Mouse (Mus musculus): ENCODE results near the gene Phf24. TPM values are rescaled to one million over a fixed set of nuclear protein-coding genes. Genes with fewer than 3 reads are reported as not detected.

Gene Phf24
- polyA plus RNA-seq, 1 experiment from 2014 or later = 0.83 TPM

- Histone ChIP-seq H3K27me3 (replicated peaks; ENCODE audit: control insufficient read depth, insufficient read depth, low read length) (peaks cover 15% of the 10 kb centered on the region), H3K9me3 (ENCODE audit: control insufficient read depth, low read length) (no peaks in the 10 kb centered on the region), H3K4me3 (ENCODE audit: low read length) (no peak overlapping the region), H3K36me3 (ENCODE audit: control insufficient read depth, insufficient read depth, low read length) (no peaks in the 10 kb centered on the region), H3K27ac (ENCODE audit: low read length) (no peak overlapping the region), H3K4me2 (ENCODE audit: low read depth, low read length) (no peak overlapping the region), H3K9ac (ENCODE audit: low read depth, low read length) (no peak overlapping the region), H3K4me1 (ENCODE audit: control insufficient read depth, insufficient read depth, low read length) (no peaks in the 10 kb centered on the region)
- no peak for ATAC-seq
- WGBS = 76% methylated on average over 8 of the region's 8 CpGs
These were observed 6.0 kb downstream of the Phf24 start for GRCm38 (mm10) chr4:42922461-42922860.

GRCm38 (mm10) chr4:42924095-42924710 lies 7.7 kb downstream of the Phf24 start:
- H3K27ac ChIP-seq (ENCODE audit: low read length) = no peak overlapping the region

GRCm38 (mm10) chr4:42928209-42928608 lies 11.7 kb downstream of the Phf24 start:
- 77% methylated on average over 5 of the region's 5 CpGs for WGBS
- ATAC-seq = no peak
- no peak overlapping the region for H3K9ac ChIP-seq (ENCODE audit: low read depth, low read length)
- no peaks in the 10 kb centered on the region for H3K9me3 ChIP-seq (ENCODE audit: control insufficient read depth, low read length)
- peaks cover 6% of the 10 kb centered on the region; the same call in 1 of the 2 replicates for H3K27me3 ChIP-seq (replicated peaks; ENCODE audit: control insufficient read depth, insufficient read depth, low read length)
- H3K4me3 ChIP-seq (ENCODE audit: low read length) = no peak overlapping the region
- H3K36me3 ChIP-seq (ENCODE audit: control insufficient read depth, insufficient read depth, low read length) = no peaks in the 10 kb centered on the region
- H3K4me1 ChIP-seq (ENCODE audit: control insufficient read depth, insufficient read depth, low read length) = no peaks in the 10 kb centered on the region; the same call in 1 of the 2 replicates
- H3K4me2 ChIP-seq (ENCODE audit: low read depth, low read length) = no peak overlapping the region
- H3K27ac ChIP-seq (ENCODE audit: low read length) = no peak overlapping the region

More at GRCm38 (mm10) chr4:42924095-42924710, 7.7 kb downstream of the Phf24 start:
- Histone ChIP-seq H3K9ac (ENCODE audit: low read depth, low read length) (no peak overlapping the region), H3K4me3 (ENCODE audit: low read length) (no peak overlapping the region), H3K4me2 (ENCODE audit: low read depth, low read length) (no peak overlapping the region), H3K36me3 (ENCODE audit: control insufficient read depth, insufficient read depth, low read length) (no peaks in the 10 kb centered on the region), H3K4me1 (ENCODE audit: control insufficient read depth, insufficient read depth, low read length) (no peaks in the 10 kb centered on the region), H3K27me3 (replicated peaks; ENCODE audit: control insufficient read depth, insufficient read depth, low read length) (0 out of 2 replicates have a peak, but pooled peaks cover 3% of the 10 kb centered on the region), H3K9me3 (ENCODE audit: control insufficient read depth, low read length) (no peaks in the 10 kb centered on the region)
- no peak for ATAC-seq
- WGBS = 76% methylated on average over 13 of the region's 13 CpGs

- Histone ChIP-seq H3K36me3 (ENCODE audit: control insufficient read depth, insufficient read depth, low read length) (no peaks in the 10 kb centered on the region), H3K27me3 (replicated peaks; ENCODE audit: control insufficient read depth, insufficient read depth, low read length) (peaks cover 6% of the 10 kb centered on the region; the same call in 1 of the 2 replicates), H3K4me3 (ENCODE audit: low read length) (no peak overlapping the region), H3K4me2 (ENCODE audit: low read depth, low read length) (no peak overlapping the region), H3K27ac (ENCODE audit: low read length) (no peak overlapping the region), H3K9me3 (ENCODE audit: control insufficient read depth, low read length) (no peaks in the 10 kb centered on the region), H3K9ac (ENCODE audit: low read depth, low read length) (no peak overlapping the region), H3K4me1 (ENCODE audit: control insufficient read depth, insufficient read depth, low read length) (no peaks in the 10 kb centered on the region; the same call in 1 of the 2 replicates)
- ATAC-seq = no peak
- 89% methylated on average over 9 of the region's 9 CpGs for WGBS
These were observed 12.5 kb downstream of the Phf24 start for GRCm38 (mm10) chr4:42928952-42929351.

DNA sequence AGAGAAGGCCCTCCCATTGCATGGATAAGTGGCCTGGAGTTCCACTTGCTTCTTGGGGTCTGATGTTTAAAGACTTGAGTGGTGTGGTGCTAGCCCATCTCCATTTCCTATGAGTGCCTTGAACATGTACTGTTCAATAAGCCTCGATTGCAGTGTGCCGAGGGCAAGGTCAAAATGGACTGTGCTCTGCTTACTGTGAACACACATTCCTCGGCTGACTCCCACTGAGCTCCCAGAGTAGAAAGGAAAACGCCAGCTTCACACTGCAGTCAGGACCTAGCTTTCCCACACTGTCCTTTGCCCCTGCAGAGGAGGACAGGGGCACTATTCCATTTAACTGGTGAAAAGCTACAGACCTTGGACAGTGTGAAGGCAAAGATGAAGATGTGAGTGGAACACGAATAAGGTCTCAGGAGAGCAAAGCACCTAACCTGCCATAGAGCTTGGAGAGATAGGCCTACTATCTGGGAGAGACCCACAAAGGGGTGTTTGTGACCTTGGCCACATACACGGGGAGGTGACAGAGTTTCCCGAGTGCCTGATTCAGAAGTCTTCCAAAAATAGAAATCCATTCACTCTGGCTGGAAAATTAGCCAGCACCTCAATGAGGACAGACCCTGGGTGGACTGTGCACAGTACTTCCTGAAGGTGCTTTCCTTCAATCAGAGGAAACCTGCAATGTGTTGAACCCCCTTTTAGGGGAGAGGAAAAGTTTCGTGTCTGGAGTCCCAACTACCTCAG lies 15.9 kb downstream of the Phf24 start:
- Histone ChIP-seq H3K4me1 (ENCODE audit: control insufficient read depth, insufficient read depth, low read length) (no peaks in the 10 kb centered on the region; the same call in 1 of the 2 replicates), H3K4me2 (ENCODE audit: low read depth, low read length) (no peak overlapping the region), H3K9ac (ENCODE audit: low read depth, low read length) (no peak overlapping the region), H3K36me3 (ENCODE audit: control insufficient read depth, insufficient read depth, low read length) (no peaks in the 10 kb centered on the region), H3K27me3 (replicated peaks; ENCODE audit: control insufficient read depth, insufficient read depth, low read length) (peaks cover 6% of the 10 kb centered on the region; the same call in 1 of the 2 replicates), H3K9me3 (ENCODE audit: control insufficient read depth, low read length) (no peaks in the 10 kb centered on the region), H3K27ac (ENCODE audit: low read length) (no peak overlapping the region), H3K4me3 (ENCODE audit: low read length) (no peak overlapping the region)
- no peak for ATAC-seq
- WGBS = 66% methylated on average over 8 of the region's 8 CpGs

DNA sequence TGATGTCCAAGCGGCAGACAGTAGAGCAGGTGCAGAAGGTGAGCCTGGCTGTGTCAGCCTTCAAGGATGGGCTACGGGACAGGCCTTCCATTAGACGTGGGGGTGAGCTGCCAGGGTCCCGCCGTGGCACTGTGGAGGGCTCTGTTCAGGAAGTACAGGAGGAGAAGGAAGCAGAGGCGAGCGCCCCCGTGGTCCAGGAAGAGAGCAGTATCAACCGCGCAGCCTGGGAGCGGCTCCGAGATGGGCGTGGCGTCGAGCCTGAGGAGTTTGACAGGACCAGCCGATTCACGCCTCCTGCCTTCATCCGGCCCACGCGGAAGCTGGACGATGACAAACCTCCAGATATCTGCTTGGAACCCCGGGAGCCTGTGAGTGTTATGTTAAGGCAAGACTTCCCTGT lies 17.2 kb downstream of the Phf24 start:
- Histone ChIP-seq H3K4me2 (ENCODE audit: low read depth, low read length) (peak overlapping the region; percentile 56), H3K9me3 (ENCODE audit: control insufficient read depth, low read length) (no peaks in the 10 kb centered on the region), H3K36me3 (ENCODE audit: control insufficient read depth, insufficient read depth, low read length) (no peaks in the 10 kb centered on the region), H3K27me3 (replicated peaks; ENCODE audit: control insufficient read depth, insufficient read depth, low read length) (peaks cover 11% of the 10 kb centered on the region), H3K4me3 (ENCODE audit: low read length) (peak overlapping the region; percentile 29), H3K27ac (ENCODE audit: low read length) (no peak overlapping the region), H3K9ac (ENCODE audit: low read depth, low read length) (peak overlapping the region; percentile 49; the same call in 1 of the 2 replicates), H3K4me1 (ENCODE audit: control insufficient read depth, insufficient read depth, low read length) (no peaks in the 10 kb centered on the region; the same call in 1 of the 2 replicates)
- ATAC-seq = peak; percentile 85
- 7% methylated on average over 22 of the region's 22 CpGs for WGBS

DNA sequence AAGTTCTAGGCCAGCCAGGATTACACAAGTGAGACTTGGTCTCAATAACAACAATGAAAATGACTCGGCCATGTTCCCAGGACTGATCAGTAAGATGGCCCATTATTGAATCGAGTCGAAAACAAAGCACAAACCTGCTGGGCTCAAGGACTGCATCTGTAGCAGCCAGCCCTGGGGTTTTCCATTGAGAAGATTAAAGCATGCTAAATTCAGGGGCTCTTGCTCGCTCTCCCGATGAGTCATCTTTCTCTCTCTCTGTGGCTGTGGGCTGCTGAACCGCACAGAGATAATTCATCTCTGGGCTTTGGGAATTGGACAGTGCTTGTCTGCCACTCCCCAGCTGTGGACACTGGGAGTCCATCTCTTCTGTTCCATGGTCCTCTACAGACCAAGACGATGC lies 24.9 kb downstream of the Phf24 start:
- H3K4me1 ChIP-seq (ENCODE audit: control insufficient read depth, insufficient read depth, low read length) = no peaks in the 10 kb centered on the region
- no peak overlapping the region for H3K27ac ChIP-seq (ENCODE audit: low read length)
- WGBS = 83% methylated on average over 7 of the region's 7 CpGs
- no peaks in the 10 kb centered on the region for H3K36me3 ChIP-seq (ENCODE audit: control insufficient read depth, insufficient read depth, low read length)
- no peaks in the 10 kb centered on the region for H3K9me3 ChIP-seq (ENCODE audit: control insufficient read depth, low read length)
- H3K4me2 ChIP-seq (ENCODE audit: low read depth, low read length) = no peak overlapping the region
- peaks cover 4% of the 10 kb centered on the region for H3K27me3 ChIP-seq (replicated peaks; ENCODE audit: control insufficient read depth, insufficient read depth, low read length)
- H3K4me3 ChIP-seq (ENCODE audit: low read length) = no peak overlapping the region
- no peak for ATAC-seq
- H3K9ac ChIP-seq (ENCODE audit: low read depth, low read length) = no peak overlapping the region

DNA sequence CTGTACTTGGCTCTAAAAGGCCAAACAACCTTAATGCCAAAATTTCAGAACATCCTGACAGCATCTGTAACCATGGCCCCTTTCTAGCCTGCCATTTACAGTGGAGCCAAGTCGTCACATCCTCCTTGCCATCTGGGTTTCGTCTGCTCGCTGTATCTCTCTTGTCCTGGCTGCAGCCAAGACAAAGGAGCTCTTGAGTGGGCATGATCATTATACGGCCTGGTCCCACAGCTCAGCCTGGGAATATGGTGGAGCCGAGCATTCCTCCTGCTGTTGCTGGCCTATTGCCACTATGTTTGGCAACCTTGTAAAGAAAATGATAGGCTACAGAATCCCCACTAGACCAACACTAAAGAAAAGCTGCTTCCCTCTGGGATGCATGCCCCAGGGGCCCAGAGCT lies 26.9 kb downstream of the Phf24 start:
- no peak overlapping the region for H3K9ac ChIP-seq (ENCODE audit: low read depth, low read length)
- H3K36me3 ChIP-seq (ENCODE audit: control insufficient read depth, insufficient read depth, low read length) = no peaks in the 10 kb centered on the region
- no peak for ATAC-seq
- no peak overlapping the region for H3K27ac ChIP-seq (ENCODE audit: low read length)
- H3K4me3 ChIP-seq (ENCODE audit: low read length) = no peak overlapping the region
- no peaks in the 10 kb centered on the region for H3K4me1 ChIP-seq (ENCODE audit: control insufficient read depth, insufficient read depth, low read length)
- no peaks in the 10 kb centered on the region for H3K9me3 ChIP-seq (ENCODE audit: control insufficient read depth, low read length)
- 65% methylated on average over 5 of the region's 5 CpGs for WGBS
- peaks cover 6% of the 10 kb centered on the region for H3K27me3 ChIP-seq (replicated peaks; ENCODE audit: control insufficient read depth, insufficient read depth, low read length)
- no peak overlapping the region for H3K4me2 ChIP-seq (ENCODE audit: low read depth, low read length)

DNA sequence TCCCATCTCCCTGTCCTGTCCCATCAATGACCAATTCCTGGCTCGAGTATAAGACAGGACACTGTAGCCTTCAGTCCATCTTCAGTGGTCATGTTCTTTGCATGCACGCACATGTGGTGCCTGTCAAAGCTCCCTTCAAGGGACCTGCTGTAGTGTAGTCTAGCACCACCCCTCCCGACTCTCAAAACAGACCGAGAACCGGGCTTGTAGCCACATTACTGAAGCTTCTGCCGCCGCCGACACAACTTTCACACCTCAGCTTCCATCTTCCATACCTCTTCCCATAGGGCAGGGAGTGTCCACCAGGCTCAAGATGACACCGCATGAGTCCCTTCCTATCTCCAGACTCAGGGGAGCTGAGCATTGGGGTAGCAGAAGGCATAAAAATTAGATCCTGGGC lies 27.7 kb downstream of the Phf24 start:
- peaks cover 3% of the 10 kb centered on the region; the same call in 1 of the 2 replicates for H3K4me1 ChIP-seq (ENCODE audit: control insufficient read depth, insufficient read depth, low read length)
- ATAC-seq = no peak
- H3K9ac ChIP-seq (ENCODE audit: low read depth, low read length) = no peak overlapping the region
- no peaks in the 10 kb centered on the region for H3K36me3 ChIP-seq (ENCODE audit: control insufficient read depth, insufficient read depth, low read length)
- H3K27ac ChIP-seq (ENCODE audit: low read length) = no peak overlapping the region
- H3K9me3 ChIP-seq (ENCODE audit: control insufficient read depth, low read length) = no peaks in the 10 kb centered on the region
- H3K27me3 ChIP-seq (replicated peaks; ENCODE audit: control insufficient read depth, insufficient read depth, low read length) = peaks cover 6% of the 10 kb centered on the region; the same call in 1 of the 2 replicates
- no peak overlapping the region for H3K4me3 ChIP-seq (ENCODE audit: low read length)
- WGBS = 81% methylated on average over 9 of the region's 9 CpGs
- H3K4me2 ChIP-seq (ENCODE audit: low read depth, low read length) = no peak overlapping the region

All from intestine, embryonic 16.5 days (tissue).